Mouse (Mus musculus) intestine, embryonic 15.5 days (tissue): ENCODE measurements at regions not wholly inside any gene's neighbourhood (a gene's known extent, or its start where the extent isn't known, plus 50 kb on each side); places are given as distances from the start of the nearest gene placed in this dataset.

ENCODE experiments used
- ATAC-seq: fragments of 200-750 bp; cut with Nextera tagmentation; 2 replicates; pipeline ENCODE4 v1.8.0; 2017; ENCODE audit warnings: moderate TSS enrichment, moderate library complexity
- H3K27ac ChIP-seq: fragments of 300-500 bp; sonication (generic); 2 replicates; pipeline ENCODE4 v1.5.1; 2015; ENCODE audit warnings: mild to moderate bottlenecking, inconsistent platforms
- H3K27me3 ChIP-seq: fragments of 300-500 bp; sonication (generic); replicated peaks from 2 replicates; pipeline ENCODE4 v1.6.1; 2015; ENCODE audit warnings: inconsistent platforms
- H3K36me3 ChIP-seq: fragments of 300-500 bp; sonication (generic); 2 replicates; pipeline ENCODE4 v1.6.1; 2015; ENCODE audit warnings: inconsistent platforms
- H3K4me1 ChIP-seq: fragments of 300-500 bp; sonication (generic); replicated peaks from 2 replicates; pipeline ENCODE4 v1.6.1; 2015; ENCODE audit warnings: inconsistent platforms
- H3K4me2 ChIP-seq: fragments of 300-500 bp; sonication (generic); replicated peaks from 2 replicates; pipeline ENCODE4 v1.6.1; 2015; ENCODE audit warnings: mild to moderate bottlenecking, inconsistent platforms
- H3K4me3 ChIP-seq: fragments of 300-500 bp; sonication (generic); replicated peaks from 2 replicates; pipeline ENCODE4 v1.5.1; 2015; ENCODE audit warnings: inconsistent platforms
- H3K9ac ChIP-seq: fragments of 300-500 bp; sonication (generic); 2 replicates; pipeline ENCODE4 v1.6.1; 2015; ENCODE audit warnings: inconsistent platforms
- H3K9me3 ChIP-seq: fragments of 300-500 bp; sonication (generic); 2 replicates; pipeline ENCODE4 v1.6.1; 2016; ENCODE audit warnings: inconsistent platforms
- WGBS: fragments of 180-500 bp; shearing (Covaris S2); methylation state at CpG from one replicate; pipeline ENCODE4 v1.1.7; 2015; 5-methylcytosine and 5-hydroxymethylcytosine counted together

DNA sequence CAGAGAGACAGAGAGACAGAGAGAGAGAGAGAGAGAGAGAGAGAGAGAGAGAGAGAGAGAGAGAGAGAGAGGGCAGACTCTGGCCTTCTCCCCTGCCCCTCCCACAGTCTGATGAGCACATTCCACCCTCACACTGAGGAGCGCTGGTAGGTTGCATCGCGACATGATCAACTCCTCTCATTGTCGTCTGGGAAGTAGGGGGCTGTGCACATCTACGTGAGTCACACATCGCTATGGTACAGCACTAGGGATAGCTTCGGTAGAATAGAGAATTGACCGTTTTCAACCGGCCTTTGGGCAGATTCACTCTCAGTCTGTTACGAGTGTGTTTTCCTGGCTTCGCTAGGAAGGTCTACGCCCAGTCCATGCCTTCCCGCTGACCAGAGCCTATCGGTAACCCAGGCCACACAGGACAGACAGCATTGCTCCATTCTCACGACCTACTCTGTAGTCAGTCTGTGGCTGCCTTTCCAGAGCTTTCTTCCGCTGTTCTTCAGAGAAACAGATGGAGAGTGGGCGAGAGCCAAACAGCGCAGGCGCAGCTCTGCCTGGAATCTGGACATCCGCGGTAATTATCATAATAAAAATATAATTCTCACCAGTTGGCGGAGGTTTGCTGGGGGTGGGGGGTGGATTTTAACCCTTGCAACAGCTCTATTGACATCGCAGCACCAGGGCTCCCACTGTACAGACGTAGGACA, 164.3 kb downstream of the Emp1 start:
- ATAC-seq: 0 out of 2 replicates have a peak, but pooled peaks have one; percentile 41
- 79% methylated on average over 24 of the region's 24 CpGs for WGBS
- Histone ChIP-seq H3K9me3 (no peaks in the 10 kb centered on the region), H3K4me1 (peaks cover 6% of the 10 kb centered on the region; the same call in 1 of the 2 replicates), H3K27me3 (no peaks in the 10 kb centered on the region), H3K9ac (no peak overlapping the region), H3K4me3 (no peak overlapping the region), H3K27ac (no peak overlapping the region), H3K4me2 (no peak overlapping the region), H3K36me3 (no peaks in the 10 kb centered on the region)

DNA sequence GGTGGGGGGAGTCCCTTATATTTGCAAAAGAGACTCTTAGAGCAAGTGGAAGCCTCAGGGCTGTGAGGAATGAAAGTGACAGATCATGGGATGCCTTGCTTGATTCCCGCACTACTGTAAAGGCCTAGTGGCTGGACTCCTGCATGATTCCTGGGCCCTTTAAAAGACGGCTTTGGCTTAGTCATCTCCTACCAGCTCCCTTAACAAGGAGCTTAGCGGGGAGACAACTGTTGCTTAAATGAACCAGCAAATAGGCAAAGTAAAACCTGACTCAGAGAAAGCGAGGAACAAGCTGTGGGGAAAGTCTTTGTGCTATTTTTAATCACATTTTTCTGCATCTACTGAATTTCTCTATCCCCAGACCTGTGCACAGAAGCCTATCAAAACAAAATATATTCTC, 165.5 kb downstream of the Emp1 start:
- H3K4me1 ChIP-seq: peaks cover 6% of the 10 kb centered on the region; the same call in 1 of the 2 replicates
- 92% methylated on average over 4 of the region's 4 CpGs for WGBS
- no peaks in the 10 kb centered on the region for H3K36me3 ChIP-seq
- no peak for ATAC-seq
- H3K27ac ChIP-seq: no peak overlapping the region
- H3K27me3 ChIP-seq: no peaks in the 10 kb centered on the region
- no peak overlapping the region for H3K4me2 ChIP-seq
- H3K9me3 ChIP-seq: no peaks in the 10 kb centered on the region
- no peak overlapping the region for H3K4me3 ChIP-seq
- H3K9ac ChIP-seq: no peak overlapping the region

DNA sequence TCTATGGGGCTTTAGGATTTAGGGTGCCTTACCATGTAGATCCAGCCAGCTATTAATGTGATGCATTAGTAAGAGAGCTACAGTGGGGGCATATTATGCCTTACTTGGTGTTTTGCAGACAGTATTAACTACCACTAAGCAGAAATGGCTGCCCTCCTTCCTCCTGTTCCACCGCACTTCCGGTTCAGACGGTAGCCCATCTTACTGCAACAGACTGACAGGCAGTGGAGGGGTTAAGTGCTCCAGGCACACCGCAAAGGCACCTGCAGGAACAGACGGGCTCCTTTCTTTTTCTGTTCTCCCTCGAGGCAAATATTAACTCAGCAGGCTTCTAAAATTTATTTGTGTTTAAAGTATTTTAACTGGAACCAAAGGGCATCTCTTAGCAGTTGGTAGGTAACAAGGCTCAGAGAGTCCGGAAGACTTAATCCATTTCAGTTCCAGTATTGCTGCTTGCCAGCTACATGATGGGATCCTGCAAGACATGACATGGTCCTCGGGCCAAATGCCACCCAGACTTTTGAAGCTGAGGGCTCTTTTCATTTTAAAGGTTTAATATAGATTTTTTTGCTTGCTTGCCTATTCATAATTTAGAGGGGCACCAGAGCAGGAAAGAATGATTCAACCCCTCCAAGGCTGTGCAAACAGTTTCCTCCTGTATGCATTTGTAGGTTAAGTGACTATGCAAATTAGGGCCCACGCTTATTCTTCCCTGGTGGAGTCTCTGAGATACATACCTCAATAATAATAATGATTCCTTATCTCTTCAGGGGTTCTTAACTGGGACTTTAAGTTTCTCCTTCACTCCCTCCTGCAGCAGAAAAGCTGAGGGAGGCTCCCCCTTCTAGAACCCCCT, 177.7 kb downstream of the Emp1 start:
- no peaks in the 10 kb centered on the region for H3K27me3 ChIP-seq
- no peaks in the 10 kb centered on the region for H3K36me3 ChIP-seq
- WGBS: 31% methylated on average over 9 of the region's 9 CpGs
- no peak overlapping the region for H3K4me2 ChIP-seq
- no peaks in the 10 kb centered on the region for H3K4me1 ChIP-seq
- H3K27ac ChIP-seq: no peak overlapping the region
- no peak overlapping the region for H3K9ac ChIP-seq
- ATAC-seq: no peak
- H3K9me3 ChIP-seq: no peaks in the 10 kb centered on the region
- no peak overlapping the region for H3K4me3 ChIP-seq

DNA sequence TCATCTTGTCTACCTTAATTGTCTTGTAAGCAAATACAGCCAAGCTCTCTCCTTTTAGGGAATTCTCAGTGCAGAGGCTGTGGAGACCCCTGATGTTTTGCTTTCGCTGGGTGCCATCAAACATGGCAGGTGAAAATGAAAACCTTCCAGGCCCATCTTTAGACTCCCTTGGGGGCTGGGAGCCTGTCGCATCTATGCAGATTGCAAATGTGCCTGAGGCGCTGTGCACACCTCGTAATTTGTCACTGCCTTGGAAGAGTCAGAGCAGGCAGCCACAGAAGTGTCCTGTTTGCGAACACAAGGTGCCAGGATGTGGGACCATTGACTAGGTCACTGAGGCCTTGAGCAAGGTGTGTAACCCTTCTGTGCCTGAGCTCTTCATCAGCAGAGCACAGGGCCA, 179.2 kb downstream of the Emp1 start:
- no peak for ATAC-seq
- H3K9ac ChIP-seq: no peak overlapping the region
- no peak overlapping the region for H3K4me3 ChIP-seq
- H3K36me3 ChIP-seq: no peaks in the 10 kb centered on the region
- no peaks in the 10 kb centered on the region for H3K9me3 ChIP-seq
- H3K27me3 ChIP-seq: no peaks in the 10 kb centered on the region
- H3K27ac ChIP-seq: no peak overlapping the region
- no peaks in the 10 kb centered on the region for H3K4me1 ChIP-seq
- WGBS: 70% methylated on average over 5 of the region's 5 CpGs
- no peak overlapping the region for H3K4me2 ChIP-seq

DNA sequence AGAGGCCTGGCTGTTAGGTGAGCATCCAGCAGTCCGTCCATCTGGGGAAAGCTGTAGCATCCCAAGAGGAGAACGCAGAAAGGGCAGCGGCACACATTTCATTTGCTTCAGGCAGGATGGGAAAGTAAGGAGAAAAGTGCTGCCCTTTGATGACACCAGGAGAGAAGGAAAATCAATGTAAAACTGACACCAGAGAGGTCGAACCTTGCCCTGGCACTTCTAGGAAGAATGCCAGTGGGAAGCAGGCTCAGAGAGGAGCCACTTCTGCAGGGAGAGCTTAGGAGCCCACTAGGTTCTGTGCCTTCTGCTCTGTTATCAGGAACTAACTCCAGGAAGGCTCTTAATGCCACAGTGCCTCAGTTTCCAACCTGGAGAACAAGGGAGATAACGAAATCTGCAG, 180.0 kb downstream of the Emp1 start:
- H3K9me3 ChIP-seq: no peaks in the 10 kb centered on the region
- H3K4me3 ChIP-seq: no peak overlapping the region
- H3K4me1 ChIP-seq: no peaks in the 10 kb centered on the region
- H3K27ac ChIP-seq: no peak overlapping the region
- H3K27me3 ChIP-seq: no peaks in the 10 kb centered on the region
- no peak overlapping the region for H3K4me2 ChIP-seq
- no peaks in the 10 kb centered on the region for H3K36me3 ChIP-seq
- H3K9ac ChIP-seq: no peak overlapping the region
- no peak for ATAC-seq
- WGBS: 65% methylated on average over 5 of the region's 5 CpGs

DNA sequence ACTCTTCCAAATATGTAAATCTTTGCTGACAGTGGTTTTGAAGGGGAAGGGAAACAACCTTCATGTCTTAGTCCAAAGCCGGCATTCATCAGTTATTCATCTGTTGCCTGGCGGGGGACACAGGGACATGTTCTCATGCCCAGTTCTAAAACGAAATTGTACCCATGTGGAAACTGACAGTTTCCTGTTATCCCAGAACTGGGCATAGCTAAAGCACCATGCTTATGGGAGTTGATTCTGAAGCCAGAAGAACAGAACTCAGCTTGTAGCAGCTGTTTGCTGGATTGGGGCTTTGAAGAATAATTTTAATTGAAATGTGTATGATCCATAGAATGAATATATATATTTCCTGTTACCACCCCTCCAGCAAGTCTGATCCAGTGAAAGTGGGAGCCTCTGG, 181.0 kb downstream of the Emp1 start:
- Histone ChIP-seq H3K4me1 (no peaks in the 10 kb centered on the region), H3K36me3 (no peaks in the 10 kb centered on the region), H3K27ac (no peak overlapping the region), H3K27me3 (no peaks in the 10 kb centered on the region), H3K4me3 (no peak overlapping the region), H3K9me3 (no peaks in the 10 kb centered on the region), H3K9ac (no peak overlapping the region), H3K4me2 (no peak overlapping the region)
- whole genome bisulfite sequencing: 76% methylated on average over 3 of the region's 3 CpGs
- no peak for ATAC-seq

DNA sequence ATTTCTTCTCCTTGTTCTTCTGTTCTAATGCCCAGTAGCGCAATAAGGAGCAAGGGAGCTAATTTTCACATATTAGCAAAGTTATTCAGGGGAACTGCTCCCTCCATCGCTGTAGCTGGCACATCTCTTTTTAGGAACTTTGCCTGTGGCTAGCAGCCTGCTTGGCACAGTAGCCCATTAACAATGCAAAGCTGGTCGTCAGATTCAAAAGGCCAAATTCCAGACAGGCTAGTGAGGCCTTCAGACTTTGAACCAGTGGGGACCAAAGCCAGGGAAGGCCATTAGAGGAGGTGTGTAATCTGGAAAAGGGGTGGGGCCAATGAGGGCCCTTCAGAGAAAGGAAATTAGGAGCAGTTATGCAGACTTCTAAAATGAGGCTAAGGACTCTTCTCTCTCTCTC, 181.5 kb downstream of the Emp1 start:
- Histone ChIP-seq H3K9ac (no peak overlapping the region), H3K4me3 (no peak overlapping the region), H3K27ac (no peak overlapping the region), H3K36me3 (no peaks in the 10 kb centered on the region), H3K4me1 (no peaks in the 10 kb centered on the region), H3K9me3 (no peaks in the 10 kb centered on the region), H3K4me2 (no peak overlapping the region), H3K27me3 (no peaks in the 10 kb centered on the region)
- ATAC-seq: peak; percentile 85
- WGBS: 52% methylated on average over 3 of the region's 3 CpGs

DNA sequence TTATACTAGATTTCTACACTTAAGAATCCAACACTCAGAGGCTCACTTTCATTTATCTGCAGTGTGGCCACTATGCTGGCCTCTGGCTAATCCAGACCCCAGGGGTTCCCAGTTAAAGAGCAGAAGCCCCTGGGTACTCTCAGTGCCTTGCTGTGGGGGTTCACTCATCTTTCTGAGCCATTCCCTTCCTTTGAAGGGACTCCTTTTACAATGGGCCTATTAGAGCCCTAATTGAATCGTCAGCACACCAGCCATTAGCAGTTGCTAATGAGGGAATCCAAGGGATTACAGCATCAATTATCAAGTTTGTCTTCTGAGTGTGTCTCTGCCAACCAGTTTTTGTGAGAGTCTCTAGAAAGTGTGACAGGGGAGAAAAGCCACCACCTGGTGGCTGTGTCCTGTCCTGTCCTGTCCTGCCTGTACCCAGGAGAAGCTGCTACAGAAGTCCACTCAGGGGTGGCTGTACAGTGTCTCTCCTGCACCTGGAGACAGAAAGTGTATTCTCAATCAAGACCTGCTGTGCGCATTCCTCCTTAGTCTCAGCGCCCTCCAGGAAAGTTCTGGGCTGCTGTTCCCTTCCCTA, 188.1 kb downstream of the Emp1 start:
- ATAC-seq: no peak
- Histone ChIP-seq H3K4me1 (no peaks in the 10 kb centered on the region), H3K9me3 (no peaks in the 10 kb centered on the region), H3K4me3 (no peak overlapping the region), H3K36me3 (no peaks in the 10 kb centered on the region), H3K4me2 (no peak overlapping the region), H3K9ac (no peak overlapping the region), H3K27ac (no peak overlapping the region), H3K27me3 (no peaks in the 10 kb centered on the region)
- WGBS: 43% methylated on average over 3 of the region's 3 CpGs

DNA sequence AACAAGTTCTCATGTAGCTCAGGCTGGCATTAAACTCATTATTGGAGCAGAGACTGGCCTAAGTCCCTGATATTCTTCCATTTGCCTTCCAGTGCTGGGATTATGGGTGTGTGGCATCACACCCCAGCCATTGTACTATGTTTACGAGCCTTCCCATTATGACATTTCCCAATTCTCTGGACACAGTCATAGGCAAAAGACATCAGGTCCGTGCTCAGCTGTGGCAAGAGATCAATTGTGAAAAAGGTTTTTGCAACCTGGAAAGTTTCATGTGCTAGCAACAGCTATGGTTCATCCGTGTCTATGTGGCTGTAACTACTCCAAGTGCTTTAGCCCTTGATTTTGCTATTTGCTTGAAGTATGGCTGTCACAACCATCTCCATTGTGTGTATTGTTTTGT, 190.1 kb downstream of the Emp1 start:
- no peaks in the 10 kb centered on the region for H3K9me3 ChIP-seq
- H3K4me3 ChIP-seq: no peak overlapping the region
- WGBS: 80% methylated on average over 3 of the region's 3 CpGs
- H3K9ac ChIP-seq: no peak overlapping the region
- H3K36me3 ChIP-seq: no peaks in the 10 kb centered on the region
- no peaks in the 10 kb centered on the region for H3K4me1 ChIP-seq
- H3K4me2 ChIP-seq: no peak overlapping the region
- H3K27ac ChIP-seq: no peak overlapping the region
- no peaks in the 10 kb centered on the region for H3K27me3 ChIP-seq
- ATAC-seq: no peak

DNA sequence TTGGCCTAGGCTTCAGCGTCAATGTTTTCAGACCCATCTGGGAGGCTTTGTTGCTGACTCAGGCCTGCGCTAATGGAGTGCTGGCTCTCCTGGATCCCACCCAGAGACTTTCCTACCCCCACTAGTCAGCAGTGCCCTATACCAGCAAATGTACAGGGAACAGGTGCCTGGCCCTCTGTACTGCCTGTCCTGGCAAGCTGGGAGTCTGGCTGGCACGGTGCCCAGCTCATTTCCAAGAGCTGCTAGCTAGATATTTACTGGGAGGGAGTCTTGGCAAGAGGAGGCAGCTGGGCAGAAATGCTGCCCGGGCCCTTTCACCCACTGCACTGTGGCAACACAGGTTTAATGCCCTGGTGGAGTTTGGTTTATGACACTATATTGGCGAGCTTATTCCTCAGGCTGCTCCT, 197.2 kb downstream of the Emp1 start:
- no peaks in the 10 kb centered on the region for H3K9me3 ChIP-seq
- WGBS: 57% methylated on average over 5 of the region's 5 CpGs
- H3K4me2 ChIP-seq: no peak overlapping the region
- ATAC-seq: peak; percentile 91
- no peaks in the 10 kb centered on the region for H3K4me1 ChIP-seq
- H3K4me3 ChIP-seq: no peak overlapping the region
- H3K27me3 ChIP-seq: no peaks in the 10 kb centered on the region
- no peak overlapping the region for H3K9ac ChIP-seq
- no peak overlapping the region for H3K27ac ChIP-seq
- no peaks in the 10 kb centered on the region for H3K36me3 ChIP-seq

DNA sequence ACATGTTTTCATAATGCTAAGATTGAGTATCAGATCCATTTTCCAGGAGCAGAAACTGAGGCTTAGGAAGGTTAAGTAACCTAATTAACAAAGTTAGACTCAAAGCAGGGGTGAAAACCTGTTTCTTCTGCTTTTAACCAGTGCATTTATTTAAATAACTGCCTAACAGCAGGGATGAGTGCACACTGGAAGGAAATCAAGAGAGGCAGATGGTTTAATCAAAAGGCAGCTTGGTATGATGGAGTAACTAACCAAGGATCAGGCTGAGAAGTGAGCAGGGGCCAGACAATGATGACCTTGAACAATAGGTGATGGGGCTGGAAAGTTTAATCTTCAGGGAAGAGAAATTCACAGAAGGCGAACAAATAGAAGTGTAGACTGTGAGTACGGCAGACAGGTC, 199.9 kb downstream of the Emp1 start:
- no peak overlapping the region for H3K9ac ChIP-seq
- H3K27me3 ChIP-seq: no peaks in the 10 kb centered on the region
- no peaks in the 10 kb centered on the region for H3K9me3 ChIP-seq
- WGBS: 82% methylated on average over 2 of the region's 2 CpGs
- no peak overlapping the region for H3K4me3 ChIP-seq
- no peaks in the 10 kb centered on the region for H3K4me1 ChIP-seq
- no peaks in the 10 kb centered on the region for H3K36me3 ChIP-seq
- H3K4me2 ChIP-seq: no peak overlapping the region
- no peak overlapping the region for H3K27ac ChIP-seq
- no peak for ATAC-seq

DNA sequence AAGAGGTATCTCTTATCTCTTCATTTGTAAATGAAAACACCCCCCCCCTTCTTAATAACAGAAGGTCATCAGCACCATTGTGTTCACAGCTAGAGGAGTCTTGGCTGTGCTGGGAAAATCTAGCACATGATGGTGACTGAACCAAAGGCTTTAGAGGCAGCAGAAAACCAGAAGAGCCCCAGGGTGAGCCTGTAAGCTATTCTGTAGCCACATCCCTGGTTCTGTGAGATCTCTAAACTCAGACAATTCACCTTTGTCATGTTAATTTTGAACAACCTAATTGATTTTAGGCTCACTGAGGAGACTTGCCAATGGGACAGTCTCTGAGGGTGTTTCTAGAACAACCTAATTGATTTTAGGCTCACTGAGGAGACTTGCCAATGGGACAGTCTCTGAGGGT, 201.4 kb downstream of the Emp1 start:
- Histone ChIP-seq H3K36me3 (no peaks in the 10 kb centered on the region), H3K27ac (no peak overlapping the region)
- ATAC-seq: no peak

More for the DNA sequence above, 201.4 kb downstream of the Emp1 start:
- no peak overlapping the region for H3K4me3 ChIP-seq
- no peaks in the 10 kb centered on the region for H3K9me3 ChIP-seq
- H3K4me1 ChIP-seq: no peaks in the 10 kb centered on the region
- no peak overlapping the region for H3K9ac ChIP-seq
- no peak overlapping the region for H3K4me2 ChIP-seq
- no peaks in the 10 kb centered on the region for H3K27me3 ChIP-seq
